Mouse (Mus musculus): Measurements from ENCODE around the gene 2810408A11Rik. TPM values are rescaled to one million over a fixed set of nuclear protein-coding genes. Genes with fewer than 3 reads are reported as not detected.
A peak's percentile ranks its signal among the peaks of the same experiment; 100 is the strongest.

Gene 2810408A11Rik
- polyA plus RNA-seq, 1 experiment from 2014 or later = 6.4 TPM

GRCm38 (mm10) chr11:69877878-69878277 lies 22.9 kb downstream of the 2810408A11Rik start, which contains the start of gene Tmem95:
TSS of gene Tmem95 (minus strand) at chr11:69878018.
- DNase-seq (ENCODE audit: low spot score) = no peak
- H3K27me3 ChIP-seq (replicated peaks; ENCODE audit: insufficient read depth, low read length) = no peaks in the 10 kb centered on the region
- 82% methylated on average over 11 of the region's 11 CpGs for WGBS
- H3K4me2 ChIP-seq (replicated peaks; ENCODE audit: low read depth, low read length) = peak within 1 kb of the TSS; percentile 75
- H3K27ac ChIP-seq (ENCODE audit: low read length) = peak within 1 kb of the TSS; percentile 33; the same call in 1 of the 2 replicates
- no peaks in the 10 kb centered on the region for H3K36me3 ChIP-seq (ENCODE audit: insufficient read depth, low read length)
- H3K9me3 ChIP-seq (ENCODE audit: low read length) = no peaks in the 10 kb centered on the region
- no peak for ATAC-seq
- H3K4me3 ChIP-seq (ENCODE audit: low read depth, low read length) = no peak within 1 kb of the TSS
- H3K4me1 ChIP-seq (ENCODE audit: insufficient read depth, low read depth, low read length) = peaks cover 13% of the 10 kb centered on the region
- TF ChIP-seq CTCF (IDR thresholded peaks at IDR 0.05) (no peak), EP300 (IDR thresholded peaks at IDR 0.05) (no peak)
- H3K9ac ChIP-seq (replicated peaks; ENCODE audit: low read depth) = no peak within 1 kb of the TSS

- Histone ChIP-seq H3K27me3 (replicated peaks; ENCODE audit: insufficient read depth, low read length) (no peaks in the 10 kb centered on the region), H3K4me2 (replicated peaks; ENCODE audit: low read depth, low read length) (peak overlapping the region; percentile 34), H3K4me3 (ENCODE audit: low read depth, low read length) (no peak overlapping the region), H3K36me3 (ENCODE audit: insufficient read depth, low read length) (no peaks in the 10 kb centered on the region), H3K9me3 (ENCODE audit: low read length) (no peaks in the 10 kb centered on the region), H3K27ac (ENCODE audit: low read length) (peak overlapping the region; percentile 33), H3K9ac (replicated peaks; ENCODE audit: low read depth) (no peak overlapping the region), H3K4me1 (ENCODE audit: insufficient read depth, low read depth, low read length) (peaks cover 13% of the 10 kb centered on the region)
- ATAC-seq (peak; percentile 31), DNase-seq (ENCODE audit: low spot score) (peak; percentile 95)
- WGBS = 2% methylated on average over 12 of the region's 12 CpGs
- TF ChIP-seq EP300 (IDR thresholded peaks at IDR 0.05) = no peak
- peak; percentile 95 for TF ChIP-seq CTCF (IDR thresholded peaks at IDR 0.05)
Observed at GRCm38 (mm10) chr11:69876867-69877266, 23.9 kb downstream of the 2810408A11Rik start.

GRCm38 (mm10) chr11:69876186-69876585 lies 24.6 kb downstream of the 2810408A11Rik start:
- Histone ChIP-seq H3K9me3 (ENCODE audit: low read length) (no peaks in the 10 kb centered on the region), H3K36me3 (ENCODE audit: insufficient read depth, low read length) (no peaks in the 10 kb centered on the region), H3K4me2 (replicated peaks; ENCODE audit: low read depth, low read length) (no peak overlapping the region; the same call in 1 of the 2 replicates), H3K27me3 (replicated peaks; ENCODE audit: insufficient read depth, low read length) (no peaks in the 10 kb centered on the region), H3K4me3 (ENCODE audit: low read depth, low read length) (no peak overlapping the region), H3K9ac (replicated peaks; ENCODE audit: low read depth) (no peak overlapping the region), H3K27ac (ENCODE audit: low read length) (peak overlapping the region; percentile 33), H3K4me1 (ENCODE audit: insufficient read depth, low read depth, low read length) (peaks cover 13% of the 10 kb centered on the region)
- ATAC-seq = peak; percentile 43
- peak; percentile 90 for DNase-seq (ENCODE audit: low spot score)
- 12% methylated on average over 7 of the region's 7 CpGs for WGBS
- TF ChIP-seq EP300 (IDR thresholded peaks at IDR 0.05) (peak; percentile 58; the same call in 1 of the 2 replicates), CTCF (IDR thresholded peaks at IDR 0.05) (peak; percentile 44)

GRCm38 (mm10) chr11:69872451-69872850 lies 28.3 kb downstream of the 2810408A11Rik start:
- Histone ChIP-seq H3K9ac (replicated peaks; ENCODE audit: low read depth) (no peak overlapping the region), H3K9me3 (ENCODE audit: low read length) (no peaks in the 10 kb centered on the region), H3K4me1 (ENCODE audit: insufficient read depth, low read depth, low read length) (peaks cover 7% of the 10 kb centered on the region; the same call in 1 of the 2 replicates), H3K36me3 (ENCODE audit: insufficient read depth, low read length) (no peaks in the 10 kb centered on the region), H3K4me2 (replicated peaks; ENCODE audit: low read depth, low read length) (no peak overlapping the region), H3K27ac (ENCODE audit: low read length) (no peak overlapping the region), H3K4me3 (ENCODE audit: low read depth, low read length) (no peak overlapping the region), H3K27me3 (replicated peaks; ENCODE audit: insufficient read depth, low read length) (no peaks in the 10 kb centered on the region)
- DNase-seq (ENCODE audit: low spot score) (no peak), ATAC-seq (no peak)
- WGBS = 82% methylated on average over 4 of the region's 4 CpGs
- TF ChIP-seq EP300 (IDR thresholded peaks at IDR 0.05) (no peak), CTCF (IDR thresholded peaks at IDR 0.05) (no peak)

- H3K4me1 ChIP-seq (ENCODE audit: insufficient read depth, low read depth, low read length) = peaks cover 7% of the 10 kb centered on the region; the same call in 1 of the 2 replicates
- TF ChIP-seq CTCF (IDR thresholded peaks at IDR 0.05) = no peak
- TF ChIP-seq EP300 (IDR thresholded peaks at IDR 0.05) = no peak
- H3K27me3 ChIP-seq (replicated peaks; ENCODE audit: insufficient read depth, low read length) = no peaks in the 10 kb centered on the region
- no peak overlapping the region for H3K9ac ChIP-seq (replicated peaks; ENCODE audit: low read depth)
- H3K4me2 ChIP-seq (replicated peaks; ENCODE audit: low read depth, low read length) = no peak overlapping the region
- no peak overlapping the region for H3K27ac ChIP-seq (ENCODE audit: low read length)
- no peaks in the 10 kb centered on the region for H3K9me3 ChIP-seq (ENCODE audit: low read length)
- DNase-seq (ENCODE audit: low spot score) = no peak
- no peak overlapping the region for H3K4me3 ChIP-seq (ENCODE audit: low read depth, low read length)
- H3K36me3 ChIP-seq (ENCODE audit: insufficient read depth, low read length) = no peaks in the 10 kb centered on the region
- WGBS = 86% methylated on average over 7 of the region's 7 CpGs
- ATAC-seq = no peak
Observed at GRCm38 (mm10) chr11:69871822-69872221, 29.0 kb downstream of the 2810408A11Rik start.

- ATAC-seq (no peak), DNase-seq (ENCODE audit: low spot score) (no peak)
- Histone ChIP-seq H3K27me3 (replicated peaks; ENCODE audit: insufficient read depth, low read length) (no peaks in the 10 kb centered on the region), H3K9ac (replicated peaks; ENCODE audit: low read depth) (no peak overlapping the region), H3K9me3 (ENCODE audit: low read length) (no peaks in the 10 kb centered on the region), H3K4me2 (replicated peaks; ENCODE audit: low read depth, low read length) (no peak overlapping the region), H3K4me3 (ENCODE audit: low read depth, low read length) (no peak overlapping the region), H3K27ac (ENCODE audit: low read length) (no peak overlapping the region), H3K4me1 (ENCODE audit: insufficient read depth, low read depth, low read length) (peaks cover under 1% of the 10 kb centered on the region; the same call in 1 of the 2 replicates), H3K36me3 (ENCODE audit: insufficient read depth, low read length) (no peaks in the 10 kb centered on the region)
- TF ChIP-seq EP300 (IDR thresholded peaks at IDR 0.05) (no peak), CTCF (IDR thresholded peaks at IDR 0.05) (no peak)
- 94% methylated on average over 2 of the region's 2 CpGs for WGBS
Observed at GRCm38 (mm10) chr11:69870289-69871069, 30.3 kb downstream of the 2810408A11Rik start.
